Mouse (Mus musculus): ENCODE measurements around the gene Abcg4. TPM values are rescaled to one million over a fixed set of nuclear protein-coding genes. Genes with fewer than 3 reads are reported as not detected.

The Abcg4 gene
- polyA plus RNA-seq, 1 experiment from 2014 or later: 2.7 TPM

- no peak overlapping the region for H3K9ac ChIP-seq (ENCODE audit: low read length)
- H3K4me1 ChIP-seq (ENCODE audit: control insufficient read depth in 2 of 2, insufficient read depth in 2 of 2, low read length in 2 of 2): peaks cover 5 to 10% of the 10 kb centered on the region in 2 experiments; a peak in 2 of 4 replicates
- 0 out of 2 replicates have a peak, but pooled peaks cover 2% of the 10 kb centered on the region for H3K36me3 ChIP-seq (ENCODE audit: control insufficient read depth, insufficient read depth, low read length)
- 81% methylated on average over 8 of the region's 8 CpGs for WGBS
- H3K4me2 ChIP-seq (ENCODE audit: low read length): no peak overlapping the region
- ATAC-seq (ENCODE audit: insufficient number of reproducible peaks, insufficient read depth, low FRiP score, low read depth): 0 out of 2 replicates have a peak, but pooled peaks have one; percentile 44
- H3K27ac ChIP-seq (replicated peaks in 1 of 2; ENCODE audit: control insufficient read depth in 1 of 2, insufficient read depth in 1 of 2, low read depth in 2 of 2, low read length in 2 of 2): no peak overlapping the region
- peaks cover 3% of the 10 kb centered on the region; the same call in 1 of the 2 replicates for H3K27me3 ChIP-seq (ENCODE audit: control insufficient read depth, insufficient read depth, low read length)
- no peaks in the 10 kb centered on the region for H3K9me3 ChIP-seq (ENCODE audit: control insufficient read depth, low read length)
- H3K4me3 ChIP-seq (ENCODE audit: control insufficient read depth in 1 of 2, insufficient read depth in 1 of 2, low read depth in 1 of 2, low read length in 2 of 2): no peak overlapping the region
These were observed 32.2 kb downstream of the Abcg4 start for GRCm38 (mm10) chr9:44256213-44256612.

GRCm38 (mm10) chr9:44255136-44255521 is 33.3 kb downstream of the Abcg4 start:
- Histone ChIP-seq H3K4me2 (ENCODE audit: low read length) (no peak overlapping the region), H3K36me3 (ENCODE audit: control insufficient read depth, insufficient read depth, low read length) (0 out of 2 replicates have a peak, but pooled peaks cover 2% of the 10 kb centered on the region), H3K9ac (ENCODE audit: low read length) (no peak overlapping the region), H3K9me3 (ENCODE audit: control insufficient read depth, low read length) (no peaks in the 10 kb centered on the region), H3K4me1 (ENCODE audit: control insufficient read depth in 2 of 2, insufficient read depth in 2 of 2, low read length in 2 of 2) (peaks cover 5 to 10% of the 10 kb centered on the region in 2 experiments; a peak in 2 of 4 replicates), H3K4me3 (ENCODE audit: control insufficient read depth in 1 of 2, insufficient read depth in 1 of 2, low read depth in 1 of 2, low read length in 2 of 2) (no peak overlapping the region), H3K27ac (replicated peaks in 1 of 2; ENCODE audit: control insufficient read depth in 1 of 2, insufficient read depth in 1 of 2, low read depth in 2 of 2, low read length in 2 of 2) (no peak overlapping the region), H3K27me3 (ENCODE audit: control insufficient read depth, insufficient read depth, low read length) (peaks cover 3% of the 10 kb centered on the region; the same call in 1 of the 2 replicates)
- no peak for ATAC-seq (ENCODE audit: insufficient number of reproducible peaks, insufficient read depth, low FRiP score, low read depth)
- WGBS: 50% methylated on average over 6 of the region's 6 CpGs

- Histone ChIP-seq H3K27ac (replicated peaks in 1 of 2; ENCODE audit: control insufficient read depth in 1 of 2, insufficient read depth in 1 of 2, low read depth in 2 of 2, low read length in 2 of 2) (no peak overlapping the region), H3K9me3 (ENCODE audit: control insufficient read depth, low read length) (no peaks in the 10 kb centered on the region), H3K36me3 (ENCODE audit: control insufficient read depth, insufficient read depth, low read length) (0 out of 2 replicates have a peak, but pooled peaks cover 2% of the 10 kb centered on the region), H3K4me1 (ENCODE audit: control insufficient read depth in 2 of 2, insufficient read depth in 2 of 2, low read length in 2 of 2) (peaks cover 5 to 14% of the 10 kb centered on the region in 2 experiments; a peak in 3 of 4 replicates), H3K27me3 (ENCODE audit: control insufficient read depth, insufficient read depth, low read length) (peaks cover 3% of the 10 kb centered on the region; the same call in 1 of the 2 replicates), H3K9ac (ENCODE audit: low read length) (no peak overlapping the region), H3K4me3 (ENCODE audit: control insufficient read depth in 1 of 2, insufficient read depth in 1 of 2, low read depth in 1 of 2, low read length in 2 of 2) (no peak overlapping the region), H3K4me2 (ENCODE audit: low read length) (no peak overlapping the region)
- ATAC-seq (ENCODE audit: insufficient number of reproducible peaks, insufficient read depth, low FRiP score, low read depth): no peak
- 18% methylated on average over 5 of the region's 5 CpGs for WGBS
These were observed 33.8 kb downstream of the Abcg4 start for GRCm38 (mm10) chr9:44254508-44255135.

- 0 out of 2 replicates have a peak, but pooled peaks cover 2% of the 10 kb centered on the region for H3K36me3 ChIP-seq (ENCODE audit: control insufficient read depth, insufficient read depth, low read length)
- ATAC-seq (ENCODE audit: insufficient number of reproducible peaks, insufficient read depth, low FRiP score, low read depth): no peak
- no peak overlapping the region for H3K4me2 ChIP-seq (ENCODE audit: low read length)
- H3K4me3 ChIP-seq (ENCODE audit: control insufficient read depth in 1 of 2, insufficient read depth in 1 of 2, low read depth in 1 of 2, low read length in 2 of 2): no peak overlapping the region
- peaks cover 3% of the 10 kb centered on the region; the same call in 1 of the 2 replicates for H3K27me3 ChIP-seq (ENCODE audit: control insufficient read depth, insufficient read depth, low read length)
- WGBS: 77% methylated on average over 6 of the region's 6 CpGs
- H3K9me3 ChIP-seq (ENCODE audit: control insufficient read depth, low read length): no peaks in the 10 kb centered on the region
- no peak overlapping the region for H3K9ac ChIP-seq (ENCODE audit: low read length)
- H3K27ac ChIP-seq (replicated peaks in 1 of 2; ENCODE audit: control insufficient read depth in 1 of 2, insufficient read depth in 1 of 2, low read depth in 2 of 2, low read length in 2 of 2): no peak overlapping the region
- peaks cover 5 to 19% of the 10 kb centered on the region in 2 experiments; a peak in 3 of 4 replicates for H3K4me1 ChIP-seq (ENCODE audit: control insufficient read depth in 2 of 2, insufficient read depth in 2 of 2, low read length in 2 of 2)
These were observed 35.0 kb downstream of the Abcg4 start for GRCm38 (mm10) chr9:44253441-44253840.

- no peak for ATAC-seq (ENCODE audit: insufficient number of reproducible peaks, insufficient read depth, low FRiP score, low read depth)
- no peak within 1 kb of the TSS for H3K4me2 ChIP-seq (ENCODE audit: low read length)
- 0 out of 2 replicates have a peak, but pooled peaks cover 2% of the 10 kb centered on the region for H3K36me3 ChIP-seq (ENCODE audit: control insufficient read depth, insufficient read depth, low read length)
- no peak within 1 kb of the TSS for H3K27ac ChIP-seq (replicated peaks in 1 of 2; ENCODE audit: control insufficient read depth in 1 of 2, insufficient read depth in 1 of 2, low read depth in 2 of 2, low read length in 2 of 2)
- no peaks in the 10 kb centered on the region for H3K9me3 ChIP-seq (ENCODE audit: control insufficient read depth, low read length)
- WGBS: 70% methylated on average over 10 of the region's 10 CpGs
- peaks cover 5 to 19% of the 10 kb centered on the region in 2 experiments; a peak in 3 of 4 replicates for H3K4me1 ChIP-seq (ENCODE audit: control insufficient read depth in 2 of 2, insufficient read depth in 2 of 2, low read length in 2 of 2)
- H3K27me3 ChIP-seq (ENCODE audit: control insufficient read depth, insufficient read depth, low read length): peaks cover 8% of the 10 kb centered on the region; the same call in 1 of the 2 replicates
- H3K9ac ChIP-seq (ENCODE audit: low read length): no peak within 1 kb of the TSS
- no peak within 1 kb of the TSS for H3K4me3 ChIP-seq (ENCODE audit: control insufficient read depth in 1 of 2, insufficient read depth in 1 of 2, low read depth in 1 of 2, low read length in 2 of 2)
These were observed 37.1 kb downstream of the Abcg4 start, which contains the start of gene Pdzd3 for GRCm38 (mm10) chr9:44251314-44251713. Gene Pdzd3 (minus strand): TSS chr9:44251471.

- no peak overlapping the region for H3K4me3 ChIP-seq (ENCODE audit: control insufficient read depth in 1 of 2, insufficient read depth in 1 of 2, low read depth in 1 of 2, low read length in 2 of 2)
- H3K4me2 ChIP-seq (ENCODE audit: low read length): no peak overlapping the region
- WGBS: 50% methylated on average over 4 of the region's 4 CpGs
- no peaks in the 10 kb centered on the region for H3K9me3 ChIP-seq (ENCODE audit: control insufficient read depth, low read length)
- H3K36me3 ChIP-seq (ENCODE audit: control insufficient read depth, insufficient read depth, low read length): 0 out of 2 replicates have a peak, but pooled peaks cover 2% of the 10 kb centered on the region
- H3K27me3 ChIP-seq (ENCODE audit: control insufficient read depth, insufficient read depth, low read length): peaks cover 8% of the 10 kb centered on the region; the same call in 1 of the 2 replicates
- ATAC-seq (ENCODE audit: insufficient number of reproducible peaks, insufficient read depth, low FRiP score, low read depth): no peak
- H3K9ac ChIP-seq (ENCODE audit: low read length): no peak overlapping the region
- no peak overlapping the region for H3K27ac ChIP-seq (replicated peaks in 1 of 2; ENCODE audit: control insufficient read depth in 1 of 2, insufficient read depth in 1 of 2, low read depth in 2 of 2, low read length in 2 of 2)
- peaks cover 5 to 19% of the 10 kb centered on the region in 2 experiments; a peak in 3 of 4 replicates for H3K4me1 ChIP-seq (ENCODE audit: control insufficient read depth in 2 of 2, insufficient read depth in 2 of 2, low read length in 2 of 2)
These were observed 38.0 kb downstream of the Abcg4 start for GRCm38 (mm10) chr9:44250445-44250844.

GRCm38 (mm10) chr9:44249181-44250146 is 39.0 kb downstream of the Abcg4 start:
- H3K36me3 ChIP-seq (ENCODE audit: control insufficient read depth, insufficient read depth, low read length): 0 out of 2 replicates have a peak, but pooled peaks cover 2% of the 10 kb centered on the region
- H3K27ac ChIP-seq (replicated peaks in 1 of 2; ENCODE audit: control insufficient read depth in 1 of 2, insufficient read depth in 1 of 2, low read depth in 2 of 2, low read length in 2 of 2): no peak overlapping the region

More at GRCm38 (mm10) chr9:44249181-44250146, 39.0 kb downstream of the Abcg4 start:
- Histone ChIP-seq H3K4me2 (ENCODE audit: low read length) (peak overlapping the region; percentile 52), H3K27me3 (ENCODE audit: control insufficient read depth, insufficient read depth, low read length) (peaks cover 8% of the 10 kb centered on the region; the same call in 1 of the 2 replicates), H3K4me3 (ENCODE audit: control insufficient read depth in 1 of 2, insufficient read depth in 1 of 2, low read depth in 1 of 2, low read length in 2 of 2) (no peak overlapping the region), H3K4me1 (ENCODE audit: control insufficient read depth in 2 of 2, insufficient read depth in 2 of 2, low read length in 2 of 2) (peaks cover 0 to 11% of the 10 kb centered on the region in 2 experiments; a peak in 2 of 4 replicates), H3K9ac (ENCODE audit: low read length) (peak overlapping the region; percentile 38; the same call in 1 of the 2 replicates), H3K9me3 (ENCODE audit: control insufficient read depth, low read length) (no peaks in the 10 kb centered on the region)
- ATAC-seq (ENCODE audit: insufficient number of reproducible peaks, insufficient read depth, low FRiP score, low read depth): no peak
- 38% methylated on average over 26 of the region's 26 CpGs for WGBS
